Mouse (Mus musculus) limb, embryonic 13.5 days (tissue): ENCODE measurements around the gene Gna14. TPM values are rescaled to one million over a fixed set of nuclear protein-coding genes. Genes with fewer than 3 reads are reported as not detected.

Experiments
- ATAC-seq: fragments of 200-750 bp; cut with Nextera tagmentation; 2 replicates; pipeline ENCODE4 v1.8.0; 2017; ENCODE audit warnings: low read depth, moderate number of reproducible peaks, moderate TSS enrichment; ENCODE audit not compliant: low FRiP score
- H3K27ac ChIP-seq: fragments of 300-500 bp; sonication (generic); 2 replicates; pipeline ENCODE4 v1.5.1; 2015; ENCODE audit warnings: inconsistent platforms, mild to moderate bottlenecking, moderate library complexity
- H3K27me3 ChIP-seq: fragments of 300-500 bp; sonication (generic); 2 replicates; pipeline ENCODE4 v1.6.1; 2015; ENCODE audit warnings: mild to moderate bottlenecking, inconsistent platforms
- H3K36me3 ChIP-seq: fragments of 300-500 bp; sonication (generic); 2 replicates; pipeline ENCODE4 v1.6.1; 2015; ENCODE audit warnings: inconsistent platforms, mild to moderate bottlenecking, moderate library complexity
- H3K4me1 ChIP-seq: fragments of 300-500 bp; sonication (generic); 2 replicates; pipeline ENCODE4 v1.6.1; 2015; ENCODE audit warnings: inconsistent platforms
- H3K4me2 ChIP-seq: fragments of 300-500 bp; sonication (generic); replicated peaks from 2 replicates; pipeline ENCODE4 v1.6.1; 2015; ENCODE audit warnings: inconsistent platforms, mild to moderate bottlenecking, moderate library complexity
- H3K4me3 ChIP-seq: fragments of 300-500 bp; sonication (generic); 2 replicates; pipeline ENCODE4 v1.5.1; 2015; ENCODE audit warnings: moderate library complexity, mild to moderate bottlenecking, inconsistent platforms
- H3K9ac ChIP-seq: fragments of 300-500 bp; sonication (generic); 2 replicates; pipeline ENCODE4 v1.6.1; 2015; ENCODE audit warnings: mild to moderate bottlenecking, inconsistent platforms
- H3K9me3 ChIP-seq: fragments of 300-500 bp; sonication (generic); 2 replicates; pipeline ENCODE4 v1.6.1; 2016; ENCODE audit warnings: inconsistent platforms
- WGBS: fragments of 180-500 bp; shearing (Covaris S2); methylation state at CpG from one replicate; pipeline ENCODE4 v1.1.7; 2015; 5-methylcytosine and 5-hydroxymethylcytosine counted together
- polyA plus RNA-seq: library from polyadenylated mRNA; unstranded; fragments of >200 nt; fragmentation: Nextera tagmentation; extraction: Ambion mirVana; gene quantifications from 2 replicates; pipeline ENCODE4 v1.2.1, GENCODE M21; 2015

Gna14 gene
- polyA plus RNA-seq, 1 experiment from 2014 or later: 2.1 TPM

DNA sequence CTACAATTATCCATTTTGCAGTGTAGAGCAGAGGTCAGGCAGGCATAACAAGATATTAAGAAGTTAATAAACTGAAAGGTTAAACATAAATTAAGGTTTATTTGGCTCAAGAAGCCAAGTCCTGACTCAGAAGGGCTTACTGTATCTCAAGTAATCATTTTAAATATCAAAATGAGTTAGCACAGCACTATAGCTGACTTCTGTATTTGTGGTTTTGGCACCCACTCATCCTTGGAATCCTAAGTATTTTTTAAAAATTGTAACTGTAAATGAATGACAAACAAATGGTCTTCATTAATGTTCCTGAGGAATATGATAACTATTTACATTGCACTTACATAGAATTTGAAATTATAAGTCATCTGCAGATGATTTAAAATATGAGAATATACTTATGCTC lies 189.4 kb downstream of the Gna14 start:
- Histone ChIP-seq H3K27ac (no peak overlapping the region), H3K36me3 (no peaks in the 10 kb centered on the region), H3K4me1 (no peaks in the 10 kb centered on the region), H3K4me3 (no peak overlapping the region), H3K27me3 (no peaks in the 10 kb centered on the region), H3K4me2 (no peak overlapping the region), H3K9me3 (no peaks in the 10 kb centered on the region), H3K9ac (no peak overlapping the region)
- ATAC-seq: no peak

DNA sequence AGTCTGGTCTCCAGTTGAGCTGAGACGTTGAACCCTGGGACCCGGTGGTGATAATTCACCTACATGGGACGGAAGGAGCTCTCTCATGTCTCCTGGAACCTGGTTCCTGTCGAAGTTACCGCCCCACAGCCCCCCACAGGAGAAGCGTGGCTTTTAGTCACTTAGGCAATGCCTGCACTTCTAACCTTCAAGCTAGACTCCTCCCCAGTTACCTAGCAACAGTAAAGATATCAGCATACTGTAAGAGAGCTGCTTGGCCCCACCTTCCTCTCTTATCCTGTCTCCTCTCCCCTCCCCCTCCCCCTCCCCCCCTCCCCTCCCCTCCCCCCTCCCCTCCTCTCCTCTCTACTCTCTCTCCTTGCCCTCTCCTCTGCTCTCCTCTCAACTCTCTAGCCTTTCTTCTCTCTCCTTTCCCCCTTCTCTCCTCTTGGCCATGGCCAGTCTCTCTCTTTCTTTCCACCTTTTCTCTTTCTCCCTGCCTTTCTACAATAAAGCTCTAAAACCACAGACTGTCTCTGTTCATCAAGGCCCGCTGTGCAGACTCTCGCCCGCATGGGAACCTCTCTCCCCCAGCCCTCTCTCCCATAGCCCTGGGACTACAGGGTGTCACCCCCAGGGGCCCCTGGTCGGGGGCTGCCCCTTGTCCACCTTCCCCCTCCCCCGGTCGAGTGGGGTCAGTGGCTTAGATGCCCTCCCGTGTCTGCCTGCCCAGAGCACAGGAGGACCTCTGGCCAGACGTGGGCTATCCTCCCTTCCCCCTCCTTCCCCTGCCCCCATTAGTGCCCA lies 190.2 kb downstream of the Gna14 start:
- Histone ChIP-seq H3K4me3 (no peak overlapping the region), H3K27ac (no peak overlapping the region), H3K9ac (no peak overlapping the region), H3K9me3 (no peaks in the 10 kb centered on the region), H3K4me2 (no peak overlapping the region), H3K4me1 (no peaks in the 10 kb centered on the region), H3K27me3 (no peaks in the 10 kb centered on the region), H3K36me3 (no peaks in the 10 kb centered on the region)
- 24% methylated on average over 14 of the region's 14 CpGs for WGBS
- ATAC-seq: no peak
